13 mouse cellular contexts compared by ENCODE assay signal in the genomic region with DNA sequence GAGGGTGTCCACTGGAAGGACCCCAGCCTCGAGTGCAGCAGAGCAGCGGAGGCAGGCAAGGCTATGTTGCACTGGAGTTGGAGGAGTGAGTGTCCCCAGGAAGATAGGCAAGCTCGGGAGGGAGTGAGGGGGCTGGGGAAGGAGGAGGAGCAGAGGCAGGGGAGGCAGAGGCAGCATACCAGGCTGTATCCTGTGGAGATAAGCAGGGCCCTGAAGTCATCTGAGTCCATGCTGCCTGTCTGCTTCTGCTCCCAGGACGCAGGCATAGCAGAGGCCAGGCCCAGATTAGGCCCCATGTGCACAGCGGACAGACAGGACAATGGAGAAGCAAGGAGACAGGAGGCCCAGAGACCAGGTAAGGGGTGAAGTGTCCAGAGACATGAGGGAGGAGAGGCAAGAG. TPM values are rescaled to one million over a fixed set of nuclear protein-coding genes. Genes with fewer than 3 reads are reported as not detected.
DNase-seq lines count a peak whose midpoint lies in the region; ATAC-seq and TF ChIP-seq lines count a peak whose summit lies in the region.
"Had no signal": no experiment of that assay in that cellular context is flagged by ENCODE, and none has a peak within 500 bp of the region (broad histone marks: within the 10 kb centered on the region; RNA-seq: fewer than 3 reads in every experiment).

No protein-coding gene starts in this region.

- peak; percentile 71 for ATAC-seq in heart, embryonic 12.5 days (ENCODE audit: insufficient number of reproducible peaks, low FRiP score)
- peak; percentile 43 for ATAC-seq in common myeloid progenitor, adult 5-6 weeks (replicated peaks; ENCODE audit: low read depth, poor library complexity, severe bottlenecking)
- ATAC-seq in heart, embryonic 16.5 days (replicated peaks; ENCODE audit: extremely low read depth, insufficient read depth, low FRiP score): peak; percentile 52; the same call in 1 of the 2 replicates
- ATAC-seq in liver, embryonic 16.5 days (ENCODE audit: low read depth): peak; percentile 44; the same call in 1 of the 2 replicates
- ATAC-seq: hindbrain, postnatal 0 days had no signal

- no peak for TF ChIP-seq CTCF in kidney, adult 2 months (conservative IDR thresholded peaks at IDR 0.05; ENCODE audit: insufficient read depth, insufficient read length, low read depth, low read length)

- peak overlapping the region; percentile 29 for H3K4me3 ChIP-seq in heart, embryonic 12.5 days
- H3K4me3 ChIP-seq in heart, embryonic 16.5 days (ENCODE audit: low read length): peak overlapping the region; percentile 10; the same call in 1 of the 2 replicates
- no peak overlapping the region for H3K4me3 ChIP-seq in liver, embryonic 16.5 days (ENCODE audit: low read depth, low read length)
- H3K4me3 ChIP-seq in kidney, adult 2 months (ENCODE audit: insufficient read depth, low read depth, low read length): no peak overlapping the region

- H3K27ac ChIP-seq in heart, embryonic 12.5 days (ENCODE audit: poor library complexity, severe bottlenecking): peak overlapping the region; percentile 90
- H3K27ac ChIP-seq in heart, embryonic 16.5 days (ENCODE audit: low read length): peak overlapping the region; percentile 80
- no peak overlapping the region for H3K27ac ChIP-seq in liver, embryonic 16.5 days (ENCODE audit: low read length)
- H3K27ac ChIP-seq in kidney, adult 2 months (ENCODE audit: insufficient read depth, low read depth, low read length): no peak overlapping the region
- H3K27ac ChIP-seq: hindbrain, postnatal 0 days had no signal

- H3K4me2 ChIP-seq in heart, embryonic 12.5 days: peak overlapping the region; percentile 51
- no peak overlapping the region; the same call in 1 of the 2 replicates for H3K4me2 ChIP-seq in heart, embryonic 16.5 days (ENCODE audit: low read depth, low read length)
- no peak overlapping the region for H3K4me2 ChIP-seq in liver, embryonic 16.5 days (ENCODE audit: low read depth, low read length)
- H3K4me2 ChIP-seq: lung, embryonic 14.5 days; midbrain, embryonic 11.5 days had no signal

- WGBS in heart, embryonic 12.5 days: 5% methylated on average over 5 of the region's 5 CpGs
- WGBS in heart, embryonic 16.5 days: 23% methylated on average over 5 of the region's 5 CpGs
- 48% methylated on average over 5 of the region's 5 CpGs for WGBS in liver, embryonic 16.5 days (ENCODE audit: insufficient replicate concordance)
- 61% methylated on average over 5 of the region's 5 CpGs for WGBS in kidney, adult 2 months

- no peak for TF ChIP-seq POLR2A in kidney, adult 2 months (IDR thresholded peaks at IDR 0.05; ENCODE audit: low read depth, low read length)

- peaks cover 90% of the 10 kb centered on the region for H3K36me3 ChIP-seq in heart, embryonic 12.5 days
- H3K36me3 ChIP-seq in heart, embryonic 16.5 days (ENCODE audit: control insufficient read depth, insufficient read depth): peaks cover 79% of the 10 kb centered on the region
- H3K36me3 ChIP-seq in liver, embryonic 16.5 days (ENCODE audit: control insufficient read depth, insufficient read depth): peaks cover 66% of the 10 kb centered on the region
- peaks cover 6% of the 10 kb centered on the region; the same call in 1 of the 2 replicates for H3K36me3 ChIP-seq in kidney, adult 2 months (ENCODE audit: control insufficient read depth, insufficient read depth, low read length)

- H3K9me3 ChIP-seq in heart, embryonic 12.5 days (replicated peaks): no peaks in the 10 kb centered on the region
- H3K9me3 ChIP-seq in heart, embryonic 16.5 days (replicated peaks; ENCODE audit: control insufficient read depth, low read length): no peaks in the 10 kb centered on the region
- H3K9me3 ChIP-seq in liver, embryonic 16.5 days (replicated peaks; ENCODE audit: control insufficient read depth, low read length): no peaks in the 10 kb centered on the region

- peaks cover 43% of the 10 kb centered on the region for H3K4me1 ChIP-seq in heart, embryonic 12.5 days (replicated peaks)
- peaks cover 14% of the 10 kb centered on the region for H3K4me1 ChIP-seq in heart, embryonic 16.5 days (ENCODE audit: control insufficient read depth, insufficient read depth, low read length)
- no peaks in the 10 kb centered on the region for H3K4me1 ChIP-seq in liver, embryonic 16.5 days (ENCODE audit: control insufficient read depth, low read depth, low read length)
- no peaks in the 10 kb centered on the region for H3K4me1 ChIP-seq in kidney, adult 2 months (ENCODE audit: control insufficient read depth, insufficient read depth, low read length)

- DNase-seq in heart, postnatal 14 days: no peak
- DNase-seq in gastrocnemius, adult 18-20 months (ENCODE audit: low spot score): no peak
- DNase-seq in kidney, adult 2 months: no peak
- DNase-seq: cerebellum, postnatal 25 days; kidney, postnatal 25 days; lung, embryonic 14.5 days; thymus, postnatal 25 days had no signal

- H3K27me3 ChIP-seq in heart, embryonic 12.5 days (replicated peaks): peaks cover under 1% of the 10 kb centered on the region; the same call in 1 of the 2 replicates
- no peaks in the 10 kb centered on the region for H3K27me3 ChIP-seq in heart, embryonic 16.5 days (ENCODE audit: control insufficient read depth, insufficient read depth, low read length)
- H3K27me3 ChIP-seq in liver, embryonic 16.5 days (ENCODE audit: control insufficient read depth, insufficient read depth, low read depth, low read length): peaks cover under 1% of the 10 kb centered on the region; the same call in 1 of the 2 replicates
- no peaks in the 10 kb centered on the region for H3K27me3 ChIP-seq in kidney, adult 2 months (replicated peaks; ENCODE audit: control insufficient read depth, insufficient read depth, low read length)

- H3K9ac ChIP-seq in heart, embryonic 12.5 days: peak overlapping the region; percentile 61
- H3K9ac ChIP-seq in heart, embryonic 16.5 days (ENCODE audit: low read length): peak overlapping the region; percentile 60
- no peak overlapping the region for H3K9ac ChIP-seq in liver, embryonic 16.5 days (ENCODE audit: low read depth, low read length)
- H3K9ac ChIP-seq: lung, embryonic 14.5 days had no signal

- intact Hi-C loops in heart, postnatal 14 days (cut with DNase I): loop anchor here (5.0 kb wide), 1 partner anchor 142 kb away; no protein-coding TSS in a partner anchor

RNA-seq across cellular contexts. Expression of a gene that starts 13.7 kb away (rescaled TPM):
- 0.17 and 0.27 TPM in 2 replicates for polyA plus RNA-seq in heart, embryonic 12.5 days (2016; fragmentation: Nextera tagmentation; extraction: Ambion mirVana)
- under 1 TPM; 0.27 to 0.36 TPM for total RNA-seq in heart, postnatal 14 days (2021)
- total RNA-seq in common myeloid progenitor, adult 5-6 weeks (2017): 0.37 and 0.87 TPM in 2 replicates
- 0.41 and 0.42 TPM in 2 replicates for polyA plus RNA-seq in heart, embryonic 16.5 days (2015; fragmentation: Nextera tagmentation; extraction: Ambion mirVana)
- polyA plus RNA-seq in liver, embryonic 16.5 days (2015; fragmentation: Nextera tagmentation; extraction: Ambion mirVana): 0.09 and 0.12 TPM in 2 replicates
- total RNA-seq in gastrocnemius, adult 18-20 months (2021): under 1 TPM; 0.09 TPM
- polyA plus RNA-seq in kidney, adult 2 months (2012; rRNA removed): 0.11 and 0.24 TPM in 2 replicates
- total RNA-seq: hindbrain, postnatal 0 days had no signal

RNA-seq across cellular contexts. Expression of a gene that starts 31.3 kb away (rescaled TPM):
- 1.1 and 1.3 TPM in 2 replicates for polyA plus RNA-seq in heart, embryonic 12.5 days (2016; fragmentation: Nextera tagmentation; extraction: Ambion mirVana)
- 1 to 10 TPM; 3.2 to 3.6 TPM for total RNA-seq in heart, postnatal 14 days (2021)
- 0.82 TPM in 1 of 2 replicates, not detected in the other for total RNA-seq in common myeloid progenitor, adult 5-6 weeks (2017)
- polyA plus RNA-seq in heart, embryonic 16.5 days (2015; fragmentation: Nextera tagmentation; extraction: Ambion mirVana): 1.5 and 2.1 TPM in 2 replicates
- 0.16 and 0.19 TPM in 2 replicates for polyA plus RNA-seq in liver, embryonic 16.5 days (2015; fragmentation: Nextera tagmentation; extraction: Ambion mirVana)
- under 1 TPM in 1 of 2 experiments, not detected in 1; 0.66 TPM for total RNA-seq in gastrocnemius, adult 18-20 months (2021)
- polyA plus RNA-seq in kidney, adult 2 months (2012; rRNA removed): 1.1 and 1.6 TPM in 2 replicates

Comparison
In these comparisons a context has a peak if more than half of its experiments do, and no peak if none do; other contexts are left out.
1. H3K27ac ChIP-seq: peak in heart, embryonic 12.5 days (single experiment) and heart, embryonic 16.5 days (single experiment); none in liver, embryonic 16.5 days (single experiment) and kidney, adult 2 months (single experiment).
2. H3K4me3 ChIP-seq: peak in heart, embryonic 12.5 days (single experiment) and heart, embryonic 16.5 days (single experiment); none in liver, embryonic 16.5 days (single experiment) and kidney, adult 2 months (single experiment).
3. Peak in every context shown above with its lines, with median percentiles within 50 percentile points of each other: ATAC-seq.